Mouse (Mus musculus) inflammation-experienced regulatory T-cells, adult 6 months (primary cell): Measurements from ENCODE around the gene Slc15a5. TPM values are rescaled to one million over a fixed set of nuclear protein-coding genes. Genes with fewer than 3 reads are reported as not detected.

Experiments
- ATAC-seq: one replicate; pipeline ENCODE4 v1.8.0; 2017
- polyA plus RNA-seq, 3 experiments: library from polyadenylated mRNA; unstranded; fragments of 100-300 nt; shearing (Covaris generic); gene quantifications; one replicate each; pipeline ENCODE4 v1.2.1; 2017

Slc15a5 gene
- polyA plus RNA-seq, 3 experiments from 2014 or later, result not detected

DNA sequence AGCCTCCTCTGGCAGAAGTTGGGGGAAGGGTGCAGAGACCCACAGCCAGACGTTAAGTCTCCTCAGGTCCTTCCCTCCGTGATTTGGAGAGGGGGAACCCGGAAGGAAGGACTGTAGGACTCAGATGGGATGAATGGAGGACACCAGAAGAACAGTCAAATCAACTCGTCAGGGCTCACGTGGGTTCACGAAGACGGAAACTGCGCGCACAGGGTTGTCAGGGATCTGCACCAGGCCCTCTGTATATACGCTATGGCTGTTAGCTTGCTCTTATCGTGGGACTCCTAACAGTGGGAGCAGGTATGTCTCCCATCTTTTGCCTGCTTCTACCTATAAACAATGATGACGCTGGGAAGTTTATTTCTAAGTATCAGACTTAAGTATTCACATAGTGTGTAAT, 24.8 kb downstream of the Slc15a5 start:
- no peak for ATAC-seq

DNA sequence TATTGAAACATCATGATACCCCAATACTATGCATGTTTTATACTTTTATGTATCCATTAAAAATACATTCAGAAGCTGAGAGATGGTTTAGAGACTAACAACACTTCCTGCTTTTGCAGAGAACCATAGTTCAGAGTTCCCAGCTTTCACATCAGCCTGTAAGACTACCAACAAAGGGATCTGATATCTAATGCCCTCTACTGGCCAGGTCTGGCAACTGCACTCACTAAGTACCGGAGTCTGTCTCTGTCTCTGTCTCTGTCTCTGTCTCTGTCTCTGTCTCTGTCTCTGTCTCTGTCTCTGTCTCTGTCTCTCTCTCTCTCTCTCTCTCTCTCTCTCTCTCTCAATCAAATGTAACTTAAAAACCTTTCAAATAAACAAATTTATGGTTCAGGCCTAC, 25.6 kb downstream of the Slc15a5 start:
- no peak for ATAC-seq

DNA sequence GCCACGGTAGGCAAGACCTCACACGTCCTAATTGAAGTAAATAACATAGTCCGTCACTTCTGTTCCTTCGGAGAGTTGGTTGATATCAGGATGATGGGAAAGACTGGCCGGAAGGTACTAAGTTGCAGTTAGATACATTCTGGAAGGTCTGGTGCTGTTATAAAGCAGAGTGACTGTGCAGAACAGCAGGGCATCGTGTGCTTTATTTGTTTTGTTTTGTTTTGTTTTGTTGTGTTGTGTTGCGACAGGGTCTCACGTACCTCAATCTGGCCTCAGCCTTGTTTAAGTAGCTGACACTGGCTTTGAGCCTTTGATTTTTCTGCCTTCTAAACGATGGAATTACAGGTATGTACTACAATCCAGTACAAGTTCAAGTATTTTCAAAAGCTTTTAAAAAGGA, 26.0 kb downstream of the Slc15a5 start:
- no peak for ATAC-seq

DNA sequence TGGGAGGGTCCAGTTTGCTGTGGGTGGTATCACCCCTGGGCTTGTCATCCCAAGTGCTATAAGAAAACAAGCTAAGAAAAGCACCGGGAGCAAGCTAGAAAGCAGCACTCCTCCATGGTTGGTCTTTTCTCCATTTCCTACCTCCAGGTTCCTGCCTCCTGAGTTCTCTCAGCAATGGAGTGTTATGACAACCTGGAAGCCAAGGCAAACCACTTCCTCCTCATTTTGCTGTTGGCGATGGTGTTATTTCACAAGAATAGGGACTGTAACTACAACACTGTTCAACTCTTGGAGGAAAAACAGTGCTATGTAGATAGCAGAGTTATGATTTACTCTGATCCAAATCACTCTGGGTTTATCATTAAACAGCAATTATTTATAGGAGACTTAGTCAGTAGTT, 34.4 kb downstream of the Slc15a5 start:
- no peak for ATAC-seq

DNA sequence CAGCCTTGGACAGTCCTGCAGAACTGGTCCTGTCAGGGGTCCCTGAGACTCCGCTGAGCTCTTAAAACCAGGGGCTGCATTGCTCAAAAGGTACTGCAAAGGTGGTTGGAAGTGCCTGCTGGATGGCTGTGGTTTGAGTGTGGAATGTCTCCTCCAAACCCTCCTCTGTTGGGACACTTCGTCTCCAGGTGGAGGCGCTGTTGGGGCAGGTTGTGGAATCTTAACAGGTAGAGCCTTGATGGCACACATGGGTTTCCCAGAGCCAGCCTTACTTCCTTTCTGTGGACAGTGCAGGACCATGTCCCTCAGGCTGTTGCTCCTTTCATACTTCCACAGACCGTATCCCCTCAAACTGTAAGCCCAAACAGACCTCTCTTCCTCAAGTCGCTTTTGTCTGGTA, 36.8 kb downstream of the Slc15a5 start:
- no peak for ATAC-seq

DNA sequence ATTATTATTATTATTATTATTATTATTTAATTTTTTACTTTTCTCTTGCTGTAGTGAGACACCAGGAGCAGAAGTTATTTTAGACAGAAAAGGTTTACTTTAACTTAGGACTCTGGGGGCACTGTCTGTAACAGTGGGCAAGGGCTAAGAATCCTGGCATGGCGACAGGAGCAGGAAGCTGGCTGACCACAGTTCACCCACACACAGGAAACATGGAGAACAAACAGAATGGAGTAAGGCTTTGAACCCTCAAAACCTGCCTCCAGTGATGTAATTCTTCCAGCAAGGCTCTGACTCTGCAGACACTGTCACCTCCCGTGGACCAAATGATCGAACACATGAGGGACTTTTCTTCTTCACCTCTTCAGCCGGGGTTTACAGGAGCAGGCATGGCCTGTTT, 37.9 kb downstream of the Slc15a5 start:
- ATAC-seq, result no peak

DNA sequence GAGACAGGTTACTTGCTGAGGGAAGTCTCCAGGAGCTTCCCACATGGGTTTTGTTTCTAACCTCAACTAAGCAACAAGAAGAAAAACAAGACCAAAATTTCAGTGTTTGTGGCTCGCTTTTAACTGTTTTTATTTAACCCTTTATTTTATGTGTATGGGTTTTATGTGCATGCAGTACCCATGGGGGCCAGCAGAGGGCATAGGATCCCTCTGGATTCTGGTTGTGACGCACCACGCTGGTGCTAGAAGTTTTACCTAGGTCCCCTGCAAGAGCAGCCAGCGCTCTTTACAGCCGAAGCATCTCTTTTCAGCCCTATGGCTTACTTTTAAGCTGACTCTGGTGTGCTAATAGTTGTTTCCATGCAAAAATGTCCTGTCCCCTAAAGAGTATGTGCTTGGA, 42.1 kb downstream of the Slc15a5 start:
- ATAC-seq, result no peak

DNA sequence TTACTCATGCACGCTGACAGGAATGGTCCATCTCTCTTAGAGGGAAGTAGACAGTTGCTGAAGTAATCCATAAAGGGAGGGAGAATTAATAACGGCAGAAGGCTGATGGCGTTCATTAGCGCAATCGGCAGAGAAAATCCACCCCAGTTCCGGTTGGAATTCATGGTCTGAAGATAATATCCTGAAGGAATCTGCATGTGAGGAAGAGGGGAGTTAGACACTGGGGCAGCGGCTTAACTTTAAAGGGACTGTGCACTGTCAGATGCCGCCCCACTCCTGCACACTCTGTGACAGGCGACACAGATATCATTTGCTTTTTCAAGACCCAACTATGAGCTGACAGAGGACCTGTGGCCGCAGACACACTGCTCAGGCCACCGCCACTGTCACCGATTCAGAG, 42.8 kb downstream of the Slc15a5 start:
- ATAC-seq, result no peak

DNA sequence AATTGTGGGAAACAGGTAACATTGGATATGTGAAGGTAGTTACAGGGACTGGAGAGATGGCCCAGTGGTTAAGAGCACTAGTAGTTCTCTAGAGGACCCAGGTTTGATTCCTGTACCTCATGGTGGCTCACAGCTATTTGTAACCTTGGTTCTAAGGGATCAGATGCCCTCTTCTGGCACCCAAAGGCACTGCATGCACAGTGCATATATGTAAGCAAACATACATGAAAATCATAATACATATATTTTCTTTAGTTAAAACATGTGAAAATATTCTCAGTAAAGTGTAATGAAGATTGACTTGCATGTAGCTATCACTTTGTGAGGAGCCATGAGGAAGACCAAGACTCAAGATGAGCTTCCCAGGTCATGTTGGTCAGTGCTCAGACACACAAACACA, 62.8 kb downstream of the Slc15a5 start:
- ATAC-seq, result no peak

DNA sequence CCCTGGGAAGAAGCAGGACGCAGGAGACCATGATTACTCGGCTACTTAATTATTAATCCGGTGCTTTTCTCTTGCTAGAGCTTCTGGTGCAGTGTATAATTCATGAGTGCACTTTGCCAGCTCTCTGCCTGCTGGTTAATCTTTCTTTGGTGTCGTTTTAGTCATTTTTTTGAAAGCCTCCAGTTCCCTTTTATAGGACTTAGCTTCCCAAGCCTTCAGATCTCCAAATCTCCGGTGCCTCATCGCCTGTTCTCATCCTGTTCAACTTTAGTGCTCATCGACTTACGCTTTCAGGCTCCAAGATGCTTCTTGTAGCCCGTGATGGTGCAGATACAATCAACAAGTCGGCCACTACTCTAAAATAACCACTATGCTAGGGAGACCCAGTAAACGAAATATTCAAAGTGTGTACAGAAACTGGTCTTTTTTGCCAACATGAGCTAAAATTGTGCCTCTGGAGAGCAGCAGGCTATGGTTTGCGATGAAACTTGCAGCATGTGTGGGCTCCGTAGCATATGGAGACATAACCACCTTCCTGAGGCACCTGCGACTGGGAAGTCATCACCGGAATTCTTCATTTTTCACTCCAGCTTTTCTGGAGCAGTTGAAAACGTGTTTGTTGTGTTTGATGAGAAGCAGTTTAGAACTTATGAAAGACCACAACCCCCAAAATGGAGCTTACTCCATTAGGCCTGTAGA, 64.6 kb downstream of the Slc15a5 start:
- ATAC-seq, result no peak

DNA sequence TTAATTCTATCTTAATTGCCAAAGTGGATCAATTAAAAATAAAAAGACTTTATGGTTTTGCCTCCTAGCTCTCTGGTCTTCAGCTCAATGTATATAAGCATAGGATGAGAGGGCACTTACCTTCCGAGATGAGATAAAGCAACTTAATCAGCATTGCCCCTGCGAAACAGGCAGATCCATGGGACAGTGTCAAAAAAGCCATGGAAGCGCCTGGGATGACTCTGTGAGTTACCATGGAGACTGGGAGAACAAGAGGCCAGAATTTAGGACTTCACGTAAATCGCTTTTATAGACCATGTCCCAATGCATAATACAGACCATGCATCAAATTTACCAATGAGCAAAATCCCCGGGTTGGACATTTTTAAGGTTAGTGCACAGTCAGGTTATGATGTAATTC, 67.8 kb downstream of the Slc15a5 start:
- ATAC-seq, result no peak

DNA sequence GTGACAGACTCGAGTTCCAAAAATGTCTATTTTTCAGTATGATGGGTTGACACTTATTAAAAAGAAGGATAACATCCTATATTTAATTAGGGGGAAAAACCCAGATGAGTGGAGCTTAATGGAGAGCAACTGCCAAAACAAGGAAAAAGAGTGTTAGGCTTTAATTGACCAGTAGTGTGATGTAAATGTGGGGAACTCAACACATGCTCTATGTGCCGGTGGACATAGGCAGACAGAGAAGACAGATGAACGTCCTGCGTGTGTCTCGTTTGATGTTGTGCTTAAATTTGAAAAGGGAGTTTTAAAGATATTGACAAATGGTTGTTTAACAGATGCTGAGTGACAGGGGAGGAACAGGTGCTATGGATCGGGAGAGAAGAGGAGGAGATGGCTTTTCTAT, 72.0 kb downstream of the Slc15a5 start:
- ATAC-seq, result no peak

DNA sequence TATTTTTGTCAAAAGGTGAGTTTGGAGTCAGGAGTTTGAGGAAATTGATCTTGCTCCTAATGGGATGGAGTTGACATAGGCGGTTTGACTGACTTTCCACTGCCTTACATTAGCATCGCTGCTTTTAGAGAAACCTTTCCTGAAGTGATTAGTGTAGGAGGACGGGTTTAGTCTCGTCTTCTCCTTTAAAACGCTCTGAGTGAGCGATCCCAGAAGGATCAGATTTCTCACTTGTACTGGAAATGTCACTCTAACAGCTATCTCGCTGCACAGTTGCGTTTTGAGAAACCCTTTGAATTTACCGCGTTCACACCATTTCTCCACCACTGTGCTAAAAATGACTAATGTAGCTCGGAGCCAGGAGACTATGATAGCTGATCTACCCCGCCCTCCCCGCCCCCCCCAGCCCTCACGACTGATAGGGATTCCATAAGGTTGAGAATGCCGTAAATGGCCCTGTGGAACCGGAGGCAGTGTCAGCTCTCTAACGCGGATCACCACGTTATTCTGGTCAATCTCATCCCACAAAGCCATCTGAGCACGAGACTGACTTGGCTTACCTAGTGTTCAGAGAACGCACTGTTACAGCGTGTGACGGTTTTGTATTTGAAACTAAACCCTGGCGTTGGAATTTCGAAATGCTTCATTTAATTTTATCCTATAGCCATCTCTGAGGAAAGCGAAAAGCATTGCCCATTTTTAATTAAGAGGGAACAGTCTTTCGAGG, 73.0 kb downstream of the Slc15a5 start:
- ATAC-seq, result no peak

DNA sequence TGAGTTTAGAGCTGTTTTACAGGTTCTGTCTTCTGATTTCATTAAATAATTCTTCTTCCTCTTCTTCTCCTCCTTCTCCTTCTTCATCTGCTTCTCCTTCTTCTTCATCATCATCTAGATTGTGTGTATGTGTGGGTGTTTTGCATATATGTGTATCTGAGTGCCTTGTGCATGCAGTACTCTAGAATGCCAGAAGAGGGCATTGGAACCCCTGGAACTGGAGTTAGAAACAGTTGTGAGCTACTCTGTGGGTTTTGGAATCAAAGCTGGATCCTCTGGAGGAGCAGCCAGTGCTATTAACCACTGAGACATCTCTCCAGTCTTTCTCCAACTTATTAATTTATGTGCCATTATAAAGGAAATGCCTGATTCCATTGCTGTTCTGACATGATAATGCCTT, 89.9 kb downstream of the Slc15a5 start:
- ATAC-seq, result no peak

DNA sequence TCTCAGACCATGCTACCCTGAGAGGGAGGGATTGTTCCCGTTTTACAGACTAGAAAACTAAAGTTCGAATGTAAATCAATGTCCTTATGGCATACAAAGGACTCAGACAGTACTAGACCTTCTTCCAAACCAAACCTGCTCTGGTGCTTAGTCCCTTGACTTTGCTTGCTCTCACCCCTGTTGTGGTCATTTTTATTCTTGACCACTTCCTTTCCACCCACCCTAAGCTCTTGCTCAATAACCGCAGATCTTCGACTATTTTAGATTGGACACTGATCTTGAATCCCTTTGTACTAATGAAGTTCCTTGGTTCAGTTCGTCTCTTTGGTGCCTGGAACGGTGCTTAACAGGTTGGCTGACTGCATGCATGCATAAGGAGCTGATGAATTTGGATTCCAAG, 94.5 kb downstream of the Slc15a5 start:
- no peak for ATAC-seq

DNA sequence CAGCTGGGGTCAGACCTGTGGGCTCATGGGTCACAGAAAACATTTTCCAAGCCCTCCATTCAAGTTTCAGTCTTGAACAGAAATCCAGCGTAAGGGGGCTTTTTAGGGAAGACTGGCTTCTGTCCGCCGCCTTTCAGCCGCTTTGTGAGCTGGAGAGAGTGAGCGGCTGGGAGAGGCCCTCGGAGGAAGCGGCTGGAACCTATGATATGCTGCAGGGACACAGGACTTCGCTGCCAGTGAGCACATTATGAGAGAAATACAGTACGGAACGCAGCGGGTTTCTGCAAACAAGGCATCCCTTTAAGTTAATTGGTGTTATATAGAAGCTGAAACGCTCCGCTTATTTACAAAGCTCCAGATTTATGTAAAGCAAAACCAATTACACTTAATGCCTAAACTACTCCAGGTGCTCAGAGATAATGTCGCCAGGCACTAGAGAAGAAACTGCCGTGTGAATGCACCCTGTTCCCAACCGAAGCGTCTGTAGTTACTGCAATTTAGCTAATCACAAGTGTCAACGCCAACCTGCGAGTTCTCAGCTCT, 97.5 kb downstream of the Slc15a5 start:
- no peak for ATAC-seq

DNA sequence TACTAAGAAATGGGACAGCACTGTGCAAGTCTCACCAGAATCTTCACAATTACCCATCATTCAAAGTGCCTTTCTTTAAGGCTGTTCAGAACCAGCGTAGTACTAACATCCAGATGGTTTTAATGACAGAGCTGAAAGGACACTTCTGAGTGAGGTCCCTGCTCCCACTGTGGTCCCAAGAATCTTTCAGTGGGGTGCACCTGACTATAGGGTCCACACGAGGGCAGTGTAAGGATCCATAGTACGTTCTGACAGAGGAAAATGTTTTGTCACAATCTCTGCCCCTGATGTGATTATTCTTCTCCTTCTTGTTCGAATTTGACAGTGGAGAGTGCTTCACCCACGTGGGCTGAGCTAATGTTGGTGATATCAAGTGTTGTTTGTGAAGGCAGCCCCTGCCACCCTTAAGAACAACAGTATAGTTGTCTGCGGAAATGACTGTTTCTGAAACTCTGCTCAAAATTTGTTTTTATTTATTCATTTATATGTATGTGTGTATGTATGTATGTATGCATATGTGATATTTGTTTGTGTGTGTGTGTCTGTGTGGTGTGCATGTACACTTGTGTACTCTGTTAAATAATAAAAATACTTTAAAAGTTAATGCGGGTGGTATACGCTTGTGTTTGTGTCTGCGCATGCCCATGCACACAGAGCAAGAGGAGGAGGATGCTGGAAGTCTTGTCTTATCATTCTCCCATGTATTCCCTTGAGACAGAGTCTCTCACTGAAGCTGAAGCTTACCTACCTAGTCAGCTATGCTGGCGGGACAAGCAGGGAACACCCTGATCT, 98.6 kb downstream of the Slc15a5 start:
- ATAC-seq, result no peak

DNA sequence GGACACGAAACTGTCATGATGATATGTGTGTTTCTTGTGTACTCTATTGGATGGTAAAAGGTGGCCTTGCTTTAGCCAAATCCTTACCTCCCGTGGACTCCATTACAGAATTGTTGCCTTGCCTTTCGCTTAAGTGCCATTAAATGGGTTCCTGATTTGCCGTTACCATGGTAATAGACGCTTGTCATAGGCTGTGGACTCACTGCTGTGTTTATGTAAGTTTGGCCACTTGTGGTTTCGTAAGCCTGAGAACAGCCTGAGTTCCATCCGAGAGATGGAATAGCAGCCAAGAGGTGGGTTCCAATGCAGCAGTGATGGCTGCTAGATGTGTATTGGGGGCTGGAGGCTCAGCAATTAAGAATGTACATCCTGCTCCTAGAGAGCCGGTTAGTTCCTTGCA, 99.3 kb downstream of the Slc15a5 start:
- no peak for ATAC-seq

DNA sequence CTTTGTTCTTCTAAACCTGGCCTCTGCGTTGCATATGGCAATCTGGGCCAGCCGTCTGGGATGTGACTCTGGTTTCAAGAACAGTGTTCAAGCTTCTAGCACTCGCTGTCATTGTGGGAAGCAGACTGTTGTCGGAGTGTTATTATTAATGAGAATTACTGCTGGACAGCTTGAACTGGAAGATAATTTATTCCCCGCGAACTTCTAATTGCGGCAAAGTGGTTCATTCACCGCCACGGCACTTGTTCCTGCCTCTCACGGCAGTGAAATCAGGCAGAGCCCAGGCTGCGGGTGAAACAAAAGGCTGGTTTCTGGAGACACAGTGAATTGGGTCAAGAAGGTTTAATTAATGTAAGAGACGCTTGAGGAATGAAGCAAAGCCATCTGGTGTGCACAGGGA, 99.9 kb downstream of the Slc15a5 start:
- ATAC-seq, result no peak

DNA sequence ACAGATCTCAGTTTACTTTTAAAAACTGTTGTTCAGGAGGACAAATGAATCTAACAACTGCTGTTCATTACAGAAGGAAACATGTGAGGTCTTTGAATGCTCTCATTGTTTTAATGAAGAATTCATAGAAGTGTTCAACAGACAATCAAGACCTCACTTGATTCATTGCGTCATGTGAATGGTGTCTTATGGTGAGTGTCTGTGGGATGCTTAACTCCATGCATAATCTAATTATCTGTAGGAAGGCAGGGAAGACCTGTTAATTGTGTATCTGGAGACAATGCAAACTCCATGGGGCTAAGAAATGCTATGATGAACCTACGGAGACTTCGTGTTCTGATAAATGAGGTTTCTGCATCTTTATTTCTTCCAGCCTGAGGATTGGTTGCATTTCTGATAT, 103.7 kb downstream of the Slc15a5 start:
- ATAC-seq, result no peak

DNA sequence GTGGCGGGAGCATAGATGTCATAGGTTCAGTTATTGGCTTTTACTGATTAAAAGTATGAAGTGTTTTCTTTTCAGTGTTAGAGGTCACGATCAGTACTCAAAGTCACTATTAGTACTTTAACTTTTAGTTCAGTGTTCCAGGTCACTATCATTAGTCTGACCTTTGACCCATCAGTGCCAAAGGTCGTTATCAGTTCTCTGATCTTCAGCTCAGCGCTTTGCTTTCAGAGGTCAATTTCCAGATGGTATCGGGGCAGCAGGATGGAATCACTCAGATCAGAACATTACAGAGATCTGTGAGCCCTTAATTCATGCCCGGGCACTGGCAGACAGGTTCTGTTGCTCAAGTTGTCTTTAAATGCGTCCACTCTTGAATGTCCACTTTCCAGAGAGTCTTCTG, 116.0 kb downstream of the Slc15a5 start:
- no peak for ATAC-seq

DNA sequence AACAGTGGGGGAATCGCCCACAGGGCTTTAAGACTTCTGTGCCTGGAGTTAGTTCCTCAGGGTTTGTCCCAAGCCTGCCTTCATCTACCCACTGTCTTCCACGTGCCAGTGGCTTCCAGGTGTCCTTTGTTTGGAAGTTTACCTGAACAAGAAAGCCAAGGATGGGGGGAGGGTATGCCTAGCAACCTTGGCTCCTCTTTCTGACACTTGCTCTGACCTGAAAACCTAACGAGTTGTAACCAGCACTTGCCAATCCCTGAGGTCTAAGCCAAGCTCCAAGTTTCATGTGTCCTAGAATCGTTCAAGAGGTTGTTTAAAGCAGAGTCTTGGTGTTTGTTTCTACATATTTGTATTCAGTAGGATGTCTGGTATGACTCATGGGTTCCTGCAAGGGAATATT, 116.9 kb downstream of the Slc15a5 start:
- no peak for ATAC-seq

DNA sequence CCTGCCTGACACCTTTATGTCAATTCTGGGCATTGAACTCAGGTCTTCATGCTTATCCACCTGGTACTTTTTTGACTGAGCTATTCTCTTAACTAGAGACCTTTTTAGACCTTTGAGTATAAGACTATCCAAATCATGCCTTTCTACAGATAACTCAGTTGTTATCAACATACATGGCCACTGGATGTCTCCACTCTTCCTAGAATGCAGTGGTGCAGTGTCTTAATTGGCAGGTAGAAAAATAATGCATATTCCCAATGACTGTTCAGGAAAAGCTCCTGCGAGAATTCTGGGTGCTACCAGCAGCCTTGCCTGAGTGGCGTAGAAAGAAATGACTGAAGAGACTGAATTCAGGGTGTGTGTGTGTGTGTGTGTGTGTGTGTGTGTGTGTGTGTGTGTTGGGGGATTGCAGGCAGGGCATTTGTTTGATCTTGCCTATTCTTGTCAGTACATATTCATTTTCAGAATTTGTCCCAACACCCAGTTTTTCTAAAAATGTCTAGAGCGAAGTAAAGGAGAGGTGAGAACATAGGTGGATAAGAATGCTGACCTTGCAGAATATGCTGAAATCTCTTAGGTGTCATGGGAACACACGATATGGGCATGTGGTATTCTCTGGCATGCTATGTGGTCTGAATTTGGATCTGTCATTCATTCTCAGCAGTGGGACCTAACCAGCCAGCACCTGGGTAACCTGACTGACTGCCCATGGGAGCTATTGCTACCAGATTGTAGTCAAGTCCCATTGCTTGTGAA, 119.5 kb downstream of the Slc15a5 start:
- no peak for ATAC-seq
